Mouse (Mus musculus) inflammation-experienced regulatory T-cells, adult 6 months (primary cell): ENCODE measurements around the gene Nudt8. TPM values are rescaled to one million over a fixed set of nuclear protein-coding genes. Genes with fewer than 3 reads are reported as not detected.

Source experiments
- polyA plus RNA-seq, 3 experiments: library from polyadenylated mRNA; unstranded; fragments of 100-300 nt; shearing (Covaris generic); gene quantifications; one replicate each; pipeline ENCODE4 v1.2.1; 2017

Gene Nudt8
- polyA plus RNA-seq, 3 experiments from 2014 or later, result 10.3 to 16.2 (median 15.9) TPM

Other genes with a start within 250 kb of the Nudt8 start
- gene Kmt5b, start 233.2 kb upstream of the Nudt8 start, polyA plus RNA-seq, result 10 to 100 TPM; 25.1 to 41.5 (median 32.7) TPM
- gene Chka, start 148.8 kb upstream of the Nudt8 start, polyA plus RNA-seq, result 1 to 10 TPM; 1.6 to 4.9 (median 4.3) TPM
- 10 to 100 TPM; 57.2 to 85.0 (median 60.4) TPM for gene Tcirg1, start 93.4 kb upstream of the Nudt8 start, polyA plus RNA-seq
- 100 to 1,000 TPM; 219 to 266 (median 256) TPM for gene Ndufs8, start 87.8 kb upstream of the Nudt8 start, polyA plus RNA-seq
- gene Aldh3b1, start 70.8 kb upstream of the Nudt8 start, polyA plus RNA-seq, result under 1 TPM in 1 of 3 experiments, not detected in 2; 0.36 TPM
- gene Unc93b1, start 65.4 kb upstream of the Nudt8 start, polyA plus RNA-seq, result 10 to 100 TPM; 23.5 to 38.0 (median 26.2) TPM
- gene Aldh3b3, start 41.9 kb upstream of the Nudt8 start, polyA plus RNA-seq, result not detected
- gene Aldh3b2, start 28.3 kb upstream of the Nudt8 start, polyA plus RNA-seq, result not detected
- gene Acy3, start 14.0 kb upstream of the Nudt8 start, polyA plus RNA-seq, result 1 to 10 TPM in 2 of 3 experiments, under 1 TPM in 1; 0.73 to 2.3 (median 2.2) TPM
- not detected for gene Tbx10, start 7.8 kb upstream of the Nudt8 start, polyA plus RNA-seq
- under 1 TPM; 0.16 to 0.99 (median 0.44) TPM for gene Gm49405, start within 50 bp of the Nudt8 start, polyA plus RNA-seq
- 1 to 10 TPM in 2 of 3 experiments, under 1 TPM in 1; 0.31 to 2.8 (median 1.6) TPM for gene Doc2g, start 2.7 kb downstream of the Nudt8 start, polyA plus RNA-seq
- gene Ndufv1, start 12.2 kb downstream of the Nudt8 start, polyA plus RNA-seq, result 100 to 1,000 TPM; 104 to 136 (median 114) TPM
- gene Gstp1, start 37.4 kb downstream of the Nudt8 start, polyA plus RNA-seq, result 100 to 1,000 TPM; 417 to 553 (median 508) TPM
- 10 to 100 TPM in 1 of 3 experiments, 1 to 10 TPM in 1, under 1 TPM in 1; 0.72 to 12.0 (median 5.0) TPM for gene Gstp2, start 45.4 kb downstream of the Nudt8 start, polyA plus RNA-seq
- 100 to 1,000 TPM; 178 to 293 (median 197) TPM for gene Gstp3, start 59.0 kb downstream of the Nudt8 start, polyA plus RNA-seq
- gene Cabp2, start 81.0 kb downstream of the Nudt8 start, polyA plus RNA-seq, result not detected
- gene Cdk2ap2, start 96.6 kb downstream of the Nudt8 start, polyA plus RNA-seq, result 100 to 1,000 TPM; 329 to 406 (median 406) TPM
- 100 to 1,000 TPM in 1 of 3 experiments, 10 to 100 TPM in 2; 80.6 to 147 (median 88.8) TPM for gene Pitpnm1, start 99.4 kb downstream of the Nudt8 start, polyA plus RNA-seq
- gene Aip, start 125.3 kb downstream of the Nudt8 start, polyA plus RNA-seq, result 100 to 1,000 TPM; 171 to 228 (median 197) TPM
- gene Gpr152, start 139.2 kb downstream of the Nudt8 start, polyA plus RNA-seq, result under 1 TPM in 1 of 3 experiments, not detected in 2; 0.22 TPM
- gene Cabp4, start 143.5 kb downstream of the Nudt8 start, polyA plus RNA-seq, result 1 to 10 TPM in 1 of 3 experiments, under 1 TPM in 2; 0.91 to 1.1 (median 0.97) TPM
- gene Coro1b, start 148.0 kb downstream of the Nudt8 start, polyA plus RNA-seq, result 100 to 1,000 TPM; 228 to 269 (median 241) TPM
- gene Ptprcap, start 153.0 kb downstream of the Nudt8 start, polyA plus RNA-seq, result 100 to 1,000 TPM; 802 to 889 (median 855) TPM
- gene Rps6kb2, start 162.8 kb downstream of the Nudt8 start, polyA plus RNA-seq, result 10 to 100 TPM; 26.3 to 35.3 (median 30.1) TPM
- 10 to 100 TPM in 2 of 3 experiments, 1 to 10 TPM in 1; 5.2 to 12.9 (median 11.9) TPM for gene Carns1, start 174.9 kb downstream of the Nudt8 start, polyA plus RNA-seq
- 100 to 1,000 TPM; 608 to 658 (median 621) TPM for gene Tbc1d10c, start 190.7 kb downstream of the Nudt8 start, polyA plus RNA-seq
- 1,000 to 10,000 TPM in 1 of 3 experiments, 100 to 1,000 TPM in 2; 808 to 1,210 (median 823) TPM for gene Ppp1ca, start 191.5 kb downstream of the Nudt8 start, polyA plus RNA-seq
- 10 to 100 TPM; 43.6 to 63.0 (median 59.1) TPM for gene Rad9a, start 201.1 kb downstream of the Nudt8 start, polyA plus RNA-seq
- gene Clcf1, start 213.7 kb downstream of the Nudt8 start, polyA plus RNA-seq, result 10 to 100 TPM; 13.4 to 51.6 (median 33.9) TPM
- gene AC109138.7, start 213.8 kb downstream of the Nudt8 start, polyA plus RNA-seq, result not detected
- gene Pold4, start 231.3 kb downstream of the Nudt8 start, polyA plus RNA-seq, result 100 to 1,000 TPM in 2 of 3 experiments, 10 to 100 TPM in 1; 96.4 to 134 (median 118) TPM